Mouse (Mus musculus) lung, embryonic 16.5 days (tissue): ENCODE data around the gene Trat1. TPM values are rescaled to one million over a fixed set of nuclear protein-coding genes. Genes with fewer than 3 reads are reported as not detected.

Experiments
- ATAC-seq: fragments of 200-750 bp; cut with Nextera tagmentation; 2 replicates; pipeline ENCODE4 v1.8.0; 2017; ENCODE audit warnings: low read depth, mild to moderate bottlenecking, moderate library complexity
- H3K27ac ChIP-seq: fragments of 300-500 bp; sonication (generic); 2 replicates; pipeline ENCODE4 v1.5.1; 2014; ENCODE audit warnings: mild to moderate bottlenecking, control low read depth, low read length
- H3K27me3 ChIP-seq: fragments of 300-500 bp; sonication (generic); 2 replicates; pipeline ENCODE4 v1.6.1; 2014; ENCODE audit warnings: low read depth, low read length, mixed read lengths; ENCODE audit not compliant: control insufficient read depth, insufficient read depth
- H3K36me3 ChIP-seq: fragments of 300-500 bp; sonication (generic); 2 replicates; pipeline ENCODE4 v1.6.1; 2014; ENCODE audit warnings: low read length; ENCODE audit not compliant: control insufficient read depth, insufficient read depth
- H3K4me1 ChIP-seq: fragments of 300-500 bp; sonication (generic); replicated peaks from 2 replicates; pipeline ENCODE4 v1.6.1; 2014; ENCODE audit warnings: low read length, mixed read lengths; ENCODE audit not compliant: control insufficient read depth, insufficient read depth
- H3K4me2 ChIP-seq: fragments of 300-500 bp; sonication (generic); 2 replicates; pipeline ENCODE4 v1.6.1; 2014; ENCODE audit warnings: low read depth, low read length, control low read depth
- H3K4me3 ChIP-seq: fragments of 300-500 bp; sonication (generic); 2 replicates; pipeline ENCODE4 v1.5.1; 2014; ENCODE audit warnings: mild to moderate bottlenecking, low read length, control low read depth
- H3K9ac ChIP-seq: fragments of 300-500 bp; sonication (generic); 2 replicates; pipeline ENCODE4 v1.6.1; 2014; ENCODE audit warnings: low read length, control low read depth
- H3K9me3 ChIP-seq: fragments of 300-500 bp; sonication (generic); 2 replicates; pipeline ENCODE4 v1.6.1; 2016; ENCODE audit warnings: low read length; ENCODE audit not compliant: control insufficient read depth
- WGBS: fragments of 180-500 bp; shearing (Covaris S2); extraction: QIAGEN DNeasy Blood & Tissue Kit; methylation state at CpG from one replicate; pipeline ENCODE4 v1.1.7; 2014; 5-methylcytosine and 5-hydroxymethylcytosine counted together
- polyA plus RNA-seq: library from polyadenylated mRNA; unstranded; fragments of >200 nt; fragmentation: Nextera tagmentation; extraction: Ambion mirVana; gene quantifications from 2 replicates; pipeline ENCODE4 v1.2.1, GENCODE M21; 2015

The Trat1 gene
- polyA plus RNA-seq, 1 experiment from 2014 or later = 0.65 TPM

DNA sequence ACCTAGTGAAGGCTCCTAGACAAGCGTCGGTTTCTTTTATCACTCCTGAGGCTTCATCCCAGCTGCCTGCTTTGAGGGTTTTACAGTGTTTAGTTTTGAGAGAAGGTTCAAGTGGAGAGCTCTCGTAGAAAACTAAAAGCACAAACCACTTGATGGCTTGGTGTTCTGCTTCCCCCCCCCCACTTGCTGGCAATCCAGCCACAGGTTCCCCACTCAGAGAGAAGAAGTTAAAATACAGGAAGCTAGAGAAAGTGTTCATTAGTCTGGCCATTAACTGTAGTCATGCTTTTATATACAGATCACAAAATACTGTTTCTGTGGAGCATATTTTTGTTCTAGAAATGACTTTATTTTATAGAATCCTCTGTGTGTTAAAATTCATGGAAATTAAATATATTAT, 30.3 kb downstream of the Trat1 start:
- no peaks in the 10 kb centered on the region for H3K4me1 ChIP-seq
- H3K36me3 ChIP-seq = no peaks in the 10 kb centered on the region
- H3K9ac ChIP-seq = no peak overlapping the region
- no peak overlapping the region for H3K4me2 ChIP-seq
- no peaks in the 10 kb centered on the region for H3K27me3 ChIP-seq
- no peak overlapping the region for H3K4me3 ChIP-seq
- no peak for ATAC-seq
- H3K27ac ChIP-seq = no peak overlapping the region
- WGBS = 39% methylated on average over 3 of the region's 3 CpGs
- H3K9me3 ChIP-seq = no peaks in the 10 kb centered on the region

DNA sequence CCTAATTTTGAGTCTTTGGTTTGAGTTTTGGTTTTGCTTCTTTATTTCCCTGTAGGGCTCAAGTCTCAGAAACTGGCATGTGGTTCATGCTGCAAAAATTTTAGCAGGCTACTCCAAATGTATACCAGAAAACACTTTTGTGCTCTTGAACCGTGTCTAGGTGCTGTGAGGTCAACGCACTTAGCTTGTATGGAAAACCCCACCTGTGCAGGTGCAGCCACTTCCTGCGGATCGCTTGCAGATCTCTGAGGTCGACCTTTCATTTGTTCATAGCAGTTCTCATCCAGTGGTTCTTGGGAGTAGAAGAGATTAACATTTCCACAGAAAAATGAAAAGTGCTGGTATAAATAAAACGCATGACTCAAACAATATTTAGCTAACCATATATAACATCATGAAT, 31.8 kb downstream of the Trat1 start:
- no peak for ATAC-seq
- H3K36me3 ChIP-seq = no peaks in the 10 kb centered on the region

GRCm38 (mm10) chr16:48738429-48738828, 33.4 kb downstream of the Trat1 start:
- WGBS = 78% methylated on average over 2 of the region's 2 CpGs
- H3K27ac ChIP-seq = no peak overlapping the region
- H3K27me3 ChIP-seq = no peaks in the 10 kb centered on the region
- H3K4me2 ChIP-seq = no peak overlapping the region
- H3K9me3 ChIP-seq = no peaks in the 10 kb centered on the region
- ATAC-seq = no peak
- H3K9ac ChIP-seq = no peak overlapping the region
- no peaks in the 10 kb centered on the region for H3K4me1 ChIP-seq
- no peak overlapping the region for H3K4me3 ChIP-seq
- no peaks in the 10 kb centered on the region for H3K36me3 ChIP-seq

More for the DNA sequence above, 31.8 kb downstream of the Trat1 start:
- no peaks in the 10 kb centered on the region for H3K27me3 ChIP-seq
- 61% methylated on average over 6 of the region's 6 CpGs for WGBS
- H3K9me3 ChIP-seq = no peaks in the 10 kb centered on the region
- H3K27ac ChIP-seq = no peak overlapping the region
- no peaks in the 10 kb centered on the region for H3K4me1 ChIP-seq
- H3K4me2 ChIP-seq = no peak overlapping the region
- H3K9ac ChIP-seq = no peak overlapping the region
- H3K4me3 ChIP-seq = no peak overlapping the region

DNA sequence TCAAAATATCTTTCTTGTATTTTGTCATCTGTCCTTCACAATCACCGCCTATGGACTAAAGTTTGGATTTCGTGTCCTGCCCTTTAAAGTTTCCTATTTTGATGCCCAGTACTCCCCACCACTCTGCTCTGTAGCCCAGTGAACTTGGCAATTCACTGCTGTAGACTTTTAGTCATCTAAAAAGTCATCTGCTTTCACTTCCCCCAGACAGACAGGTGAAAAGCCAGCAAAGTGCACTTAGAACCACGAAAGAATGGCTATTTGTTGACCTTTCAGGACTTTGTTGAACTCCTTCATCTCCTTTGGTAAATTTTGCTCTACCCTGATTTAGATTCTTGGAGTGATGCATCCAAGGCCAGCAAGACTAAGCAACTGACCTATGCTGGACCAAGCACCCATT, 34.9 kb downstream of the Trat1 start:
- ATAC-seq = no peak
- H3K36me3 ChIP-seq = no peaks in the 10 kb centered on the region
- no peak overlapping the region for H3K9ac ChIP-seq
- H3K4me3 ChIP-seq = no peak overlapping the region
- no peaks in the 10 kb centered on the region for H3K9me3 ChIP-seq
- 71% methylated on average over 3 of the region's 3 CpGs for WGBS
- no peaks in the 10 kb centered on the region for H3K27me3 ChIP-seq
- no peaks in the 10 kb centered on the region for H3K4me1 ChIP-seq
- no peak overlapping the region for H3K27ac ChIP-seq
- no peak overlapping the region for H3K4me2 ChIP-seq

GRCm38 (mm10) chr16:48720259-48720658, 51.6 kb downstream of the Trat1 start:
- Histone ChIP-seq H3K4me1 (no peaks in the 10 kb centered on the region), H3K4me3 (no peak overlapping the region), H3K36me3 (no peaks in the 10 kb centered on the region), H3K27me3 (no peaks in the 10 kb centered on the region), H3K9me3 (no peaks in the 10 kb centered on the region), H3K9ac (no peak overlapping the region), H3K4me2 (no peak overlapping the region), H3K27ac (no peak overlapping the region)
- no peak for ATAC-seq
- WGBS = 90% methylated on average over 3 of the region's 3 CpGs

DNA sequence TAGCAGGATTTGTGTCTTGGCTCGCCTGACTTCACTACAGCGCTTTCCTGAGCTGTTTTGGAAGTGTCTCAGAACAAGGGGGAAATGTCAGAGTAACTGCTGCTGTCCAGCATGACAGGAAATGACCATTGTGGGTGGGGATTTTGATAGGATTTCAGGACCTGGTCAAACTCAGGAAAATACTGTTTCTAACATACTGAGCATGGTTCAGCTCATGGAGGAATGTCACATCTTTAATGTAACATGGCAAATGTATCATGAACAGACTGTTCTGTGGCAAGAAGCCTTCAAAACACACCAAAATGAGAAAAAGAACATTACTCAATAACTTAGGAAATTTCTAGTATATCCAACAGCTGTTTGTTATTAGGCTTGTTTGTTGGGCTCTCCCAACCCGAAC, 52.1 kb downstream of the Trat1 start:
- H3K4me1 ChIP-seq = no peaks in the 10 kb centered on the region
- WGBS = 50% methylated on average over 3 of the region's 3 CpGs
- ATAC-seq = peak; percentile 59; the same call in 1 of the 2 replicates
- no peaks in the 10 kb centered on the region for H3K27me3 ChIP-seq
- no peak overlapping the region for H3K4me3 ChIP-seq
- no peaks in the 10 kb centered on the region for H3K9me3 ChIP-seq
- no peak overlapping the region for H3K9ac ChIP-seq
- no peaks in the 10 kb centered on the region for H3K36me3 ChIP-seq
- H3K4me2 ChIP-seq = no peak overlapping the region
- no peak overlapping the region for H3K27ac ChIP-seq

- no peaks in the 10 kb centered on the region for H3K36me3 ChIP-seq
- no peak overlapping the region for H3K27ac ChIP-seq
- no peak overlapping the region for H3K4me2 ChIP-seq
- H3K4me3 ChIP-seq = no peak overlapping the region
- no peak overlapping the region for H3K9ac ChIP-seq
- H3K27me3 ChIP-seq = no peaks in the 10 kb centered on the region
- H3K4me1 ChIP-seq = no peaks in the 10 kb centered on the region
- no peak for ATAC-seq
- no peaks in the 10 kb centered on the region for H3K9me3 ChIP-seq
Measured at GRCm38 (mm10) chr16:48716343-48716742, 55.5 kb downstream of the Trat1 start.

GRCm38 (mm10) chr16:48701896-48702295, 69.9 kb downstream of the Trat1 start:
- no peaks in the 10 kb centered on the region for H3K27me3 ChIP-seq
- no peaks in the 10 kb centered on the region for H3K9me3 ChIP-seq
- no peak overlapping the region for H3K4me3 ChIP-seq
- no peak for ATAC-seq
- H3K36me3 ChIP-seq = no peaks in the 10 kb centered on the region
- no peaks in the 10 kb centered on the region for H3K4me1 ChIP-seq
- no peak overlapping the region for H3K4me2 ChIP-seq
- H3K27ac ChIP-seq = no peak overlapping the region
- WGBS = 77% methylated on average over 3 of the region's 3 CpGs
- H3K9ac ChIP-seq = no peak overlapping the region
